Mouse (Mus musculus): ENCODE data around the gene Camkk2. TPM values are rescaled to one million over a fixed set of nuclear protein-coding genes. Genes with fewer than 3 reads are reported as not detected.

The Camkk2 gene
- polyA plus RNA-seq, 1 experiment from 2014 or later = 62.1 TPM

- no peaks in the 10 kb centered on the region for H3K27me3 ChIP-seq
- H3K4me3 ChIP-seq = no peak overlapping the region
- no peaks in the 10 kb centered on the region for H3K9me3 ChIP-seq
- WGBS = 81% methylated on average over 12 of the region's 12 CpGs
- no peak overlapping the region for H3K9ac ChIP-seq (replicated peaks)
- H3K4me1 ChIP-seq = no peaks in the 10 kb centered on the region
- ATAC-seq (replicated peaks) = no peak
- H3K36me3 ChIP-seq = no peaks in the 10 kb centered on the region
- no peak overlapping the region for H3K27ac ChIP-seq (replicated peaks)
- H3K4me2 ChIP-seq (replicated peaks) = no peak overlapping the region
Measured at GRCm38 (mm10) chr5:122681276-122681675, 97.9 kb downstream of the Camkk2 start.

Small RNA genes lying within 50 kb of the gene (microRNA-seq; reads per million reads assigned to microRNA genes)
- not detected for gene Mir8115

Other genes with a start within 250 kb of the Camkk2 start
- gene Ift81, start 164.9 kb downstream of the Camkk2 start, polyA plus RNA-seq (2015; fragmentation: Nextera tagmentation; extraction: Ambion mirVana) = 64.3 and 67.0 TPM in 2 replicates
- 1.4 and 1.8 TPM in 2 replicates for gene P2rx7, start 135.5 kb downstream of the Camkk2 start, polyA plus RNA-seq (2015; fragmentation: Nextera tagmentation; extraction: Ambion mirVana)
- gene P2rx4, start 71.9 kb downstream of the Camkk2 start, polyA plus RNA-seq (2015; fragmentation: Nextera tagmentation; extraction: Ambion mirVana) = 8.8 and 9.4 TPM in 2 replicates
- 538 and 543 TPM in 2 replicates for gene Anapc5, start 41.9 kb upstream of the Camkk2 start, polyA plus RNA-seq (2015; fragmentation: Nextera tagmentation; extraction: Ambion mirVana)
- 50.9 and 52.9 TPM in 2 replicates for gene Rnf34, start 70.6 kb upstream of the Camkk2 start, polyA plus RNA-seq (2015; fragmentation: Nextera tagmentation; extraction: Ambion mirVana)
- 138 and 141 TPM in 2 replicates for gene Kdm2b, start 210.4 kb upstream of the Camkk2 start, polyA plus RNA-seq (2015; fragmentation: Nextera tagmentation; extraction: Ambion mirVana)
- gene Orai1, start 235.7 kb upstream of the Camkk2 start, polyA plus RNA-seq (2015; fragmentation: Nextera tagmentation; extraction: Ambion mirVana) = 14.0 and 14.9 TPM in 2 replicates